Mouse (Mus musculus) bone marrow, adult 2 months (tissue): ENCODE results near the gene Sox4.

ENCODE experiments used
- CTCF ChIP-seq: fragments of 200-500 bp; IDR thresholded peaks from 2 replicates; pipeline ENCODE4 v1.5.1; 2011; ENCODE audit warnings: low read length, control low read depth; ENCODE audit not compliant: control insufficient read depth, insufficient read depth
- POLR2A ChIP-seq: fragments of 200-500 bp; IDR thresholded peaks from 2 replicates; pipeline ENCODE4 v1.6.1; 2011; ENCODE audit warnings: low read depth, mild to moderate bottlenecking, control low read depth, low read length, borderline replicate concordance; ENCODE audit not compliant: control insufficient read depth

DNA sequence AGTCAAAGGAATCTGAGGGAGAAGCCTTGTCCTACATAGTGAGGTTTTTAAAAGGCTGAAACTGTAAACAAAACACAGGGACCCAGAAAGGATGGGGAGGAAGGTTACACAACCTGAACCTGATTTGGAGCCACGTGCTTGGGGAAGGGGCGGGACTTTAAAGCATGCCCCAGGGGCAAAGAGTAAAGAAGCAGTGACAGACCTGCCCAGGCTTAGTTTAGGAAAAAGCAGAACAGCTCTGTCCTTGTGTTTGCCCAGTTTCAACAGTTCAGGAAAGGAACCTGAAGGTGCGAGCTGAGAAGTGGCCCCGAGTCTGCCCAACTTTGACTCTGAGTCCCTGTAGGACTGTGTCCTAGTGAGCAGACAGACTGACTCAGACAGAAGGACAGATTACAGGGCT lies 23.1 kb downstream of the Sox4 start:
- TF ChIP-seq CTCF: no peak
- TF ChIP-seq POLR2A: no peak
